Mouse (Mus musculus) liver, embryonic 16.5 days (tissue): Measurements from ENCODE around the gene Madcam1. TPM values are rescaled to one million over a fixed set of nuclear protein-coding genes. Genes with fewer than 3 reads are reported as not detected.

Experiments used
- ATAC-seq: fragments of 200-750 bp; cut with Nextera tagmentation; 2 replicates; pipeline ENCODE4 v1.8.0; 2017; ENCODE audit warnings: low read depth, mild to moderate bottlenecking, moderate number of reproducible peaks, moderate library complexity
- H3K27ac ChIP-seq: fragments of 300-500 bp; sonication (generic); 2 replicates; pipeline ENCODE4 v1.5.1; 2014; ENCODE audit warnings: mild to moderate bottlenecking, low read length
- H3K27me3 ChIP-seq: fragments of 300-500 bp; sonication (generic); 2 replicates; pipeline ENCODE4 v1.6.1; 2014; ENCODE audit warnings: low read depth, low read length, mixed read lengths; ENCODE audit not compliant: control insufficient read depth, insufficient read depth
- H3K36me3 ChIP-seq: fragments of 300-500 bp; sonication (generic); 2 replicates; pipeline ENCODE4 v1.6.1; 2014; ENCODE audit warnings: mild to moderate bottlenecking; ENCODE audit not compliant: control insufficient read depth, insufficient read depth
- H3K4me1 ChIP-seq: fragments of 300-500 bp; sonication (generic); 2 replicates; pipeline ENCODE4 v1.6.1; 2014; ENCODE audit warnings: low read depth, low read length, mixed read lengths; ENCODE audit not compliant: control insufficient read depth
- H3K4me2 ChIP-seq: fragments of 300-500 bp; sonication (generic); 2 replicates; pipeline ENCODE4 v1.6.1; 2014; ENCODE audit warnings: low read depth, low read length, mixed read lengths
- H3K4me3 ChIP-seq: fragments of 300-500 bp; sonication (generic); 2 replicates; pipeline ENCODE4 v1.5.1; 2014; ENCODE audit warnings: low read depth, mild to moderate bottlenecking, low read length
- H3K9ac ChIP-seq: fragments of 300-500 bp; sonication (generic); 2 replicates; pipeline ENCODE4 v1.6.1; 2014; ENCODE audit warnings: low read depth, low read length
- H3K9me3 ChIP-seq: fragments of 300-500 bp; sonication (generic); replicated peaks from 2 replicates; pipeline ENCODE4 v1.6.1; 2016; ENCODE audit warnings: low read length; ENCODE audit not compliant: control insufficient read depth
- WGBS: fragments of 180-500 bp; shearing (Covaris S2); extraction: QIAGEN DNeasy Blood & Tissue Kit; methylation state at CpG from one replicate; pipeline ENCODE4 v1.1.7; 2014; ENCODE audit not compliant: insufficient replicate concordance; 5-methylcytosine and 5-hydroxymethylcytosine counted together
- polyA plus RNA-seq: library from polyadenylated mRNA; unstranded; fragments of >200 nt; fragmentation: Nextera tagmentation; extraction: Ambion mirVana; gene quantifications from 2 replicates; pipeline ENCODE4 v1.2.1, GENCODE M21; 2015

The Madcam1 gene
- polyA plus RNA-seq, 1 experiment from 2014 or later, result 0.24 TPM

- H3K4me3 ChIP-seq, result peak overlapping the region; percentile 64; the same call in 1 of the 2 replicates
Observed at GRCm38 (mm10) chr10:79717640-79718357, 53.4 kb downstream of the Madcam1 start.

More at GRCm38 (mm10) chr10:79717640-79718357, 53.4 kb downstream of the Madcam1 start:
- peaks cover 22% of the 10 kb centered on the region for H3K4me1 ChIP-seq
- no peaks in the 10 kb centered on the region for H3K36me3 ChIP-seq
- H3K27me3 ChIP-seq, result peaks cover 58% of the 10 kb centered on the region
- no peak overlapping the region for H3K27ac ChIP-seq
- 4% methylated on average over 43 of the region's 43 CpGs for WGBS
- H3K9me3 ChIP-seq, result no peaks in the 10 kb centered on the region
- 0 out of 2 replicates have a peak overlapping the region, but pooled peaks have one; percentile 86 for H3K4me2 ChIP-seq
- ATAC-seq, result no peak
- H3K9ac ChIP-seq, result no peak overlapping the region

Other genes with a start within 250 kb of the Madcam1 start
- not detected in 2 replicates for gene Vmn2r83, start 195.8 kb upstream of the Madcam1 start, polyA plus RNA-seq
- gene Plpp2, start 130.8 kb upstream of the Madcam1 start, polyA plus RNA-seq, result 24.2 and 26.0 TPM in 2 replicates
- 10.6 and 11.6 TPM in 2 replicates for gene Mier2, start 109.4 kb upstream of the Madcam1 start, polyA plus RNA-seq
- gene Theg, start 77.2 kb upstream of the Madcam1 start, polyA plus RNA-seq, result not detected in 2 replicates
- not detected in 2 replicates for gene C2cd4c, start 50.5 kb upstream of the Madcam1 start, polyA plus RNA-seq
- gene Shc2, start 26.6 kb upstream of the Madcam1 start, polyA plus RNA-seq, result 0.06 and 0.08 TPM in 2 replicates
- gene Odf3l2, start 18.8 kb upstream of the Madcam1 start, polyA plus RNA-seq, result not detected in 2 replicates
- 19.3 and 19.4 TPM in 2 replicates for gene Tpgs1, start 4.8 kb downstream of the Madcam1 start, polyA plus RNA-seq
- gene Cdc34, start 17.6 kb downstream of the Madcam1 start, polyA plus RNA-seq, result 80.5 and 81.5 TPM in 2 replicates
- 0.15 and 0.22 TPM in 2 replicates for gene Gzmm, start 24.5 kb downstream of the Madcam1 start, polyA plus RNA-seq
- gene Bsg, start 39.9 kb downstream of the Madcam1 start, polyA plus RNA-seq, result 924 and 947 TPM in 2 replicates
- gene Hcn2, start 52.1 kb downstream of the Madcam1 start, polyA plus RNA-seq, result not detected in 2 replicates
- gene Polrmt, start 82.0 kb downstream of the Madcam1 start, polyA plus RNA-seq, result 13.4 and 14.4 TPM in 2 replicates
- not detected in 2 replicates for gene Fgf22, start 90.5 kb downstream of the Madcam1 start, polyA plus RNA-seq
- 17.4 and 26.2 TPM in 2 replicates for gene Rnf126, start 102.4 kb downstream of the Madcam1 start, polyA plus RNA-seq
- 1.0 TPM in 2 replicates for gene Fstl3, start 112.7 kb downstream of the Madcam1 start, polyA plus RNA-seq
- 6.3 and 7.1 TPM in 2 replicates for gene Prss57, start 126.4 kb downstream of the Madcam1 start, polyA plus RNA-seq
- gene Palm, start 129.0 kb downstream of the Madcam1 start, polyA plus RNA-seq, result 7.9 and 8.0 TPM in 2 replicates
- gene Misp, start 156.4 kb downstream of the Madcam1 start, polyA plus RNA-seq, result 0.43 and 1.4 TPM in 2 replicates
- gene Ptbp1, start 189.9 kb downstream of the Madcam1 start, polyA plus RNA-seq, result 112 and 124 TPM in 2 replicates
- 96.8 and 106 TPM in 2 replicates for gene Prtn3, start 209.9 kb downstream of the Madcam1 start, polyA plus RNA-seq
- gene Plppr3, start 210.1 kb downstream of the Madcam1 start, polyA plus RNA-seq, result 4.8 and 5.1 TPM in 2 replicates
- 204 and 208 TPM in 2 replicates for gene Elane, start 221.7 kb downstream of the Madcam1 start, polyA plus RNA-seq
- not detected in 2 replicates for gene Cfd, start 226.3 kb downstream of the Madcam1 start, polyA plus RNA-seq
- gene Med16, start 244.4 kb downstream of the Madcam1 start, polyA plus RNA-seq, result 14.7 and 15.3 TPM in 2 replicates
- gene Gm26602, start 246.3 kb downstream of the Madcam1 start, polyA plus RNA-seq, result 2.5 TPM in 1 of 2 replicates, not detected in the other